Mouse (Mus musculus) left cerebral cortex, postnatal 10 days (tissue): Measurements from ENCODE around the gene Xiap. TPM values are rescaled to one million over a fixed set of nuclear protein-coding genes. Genes with fewer than 3 reads are reported as not detected.

Source experiments
- DNase-seq, 2 experiments: peaks; one replicate each; pipeline ENCODE4 v3.0.0; 2021 to 2022; ENCODE audit warnings: low spot score in 2 of 2, mixed read lengths in 1 of 2; ENCODE audit errors: extremely low spot score in 1 of 2
- intact Hi-C: fragments of 180-260 bp; cut with DNase I; formaldehyde crosslinking; loops from one replicate; pipeline ENCODE4 v1.15.1; 2025
- total RNA-seq, 2 experiments: library from RNA; stranded (reverse); gene quantifications; 2 replicates each; pipeline ENCODE4 v1.2.3; 2021

Xiap gene
- total RNA-seq, 2 experiments from 2014 or later, result 46.1 to 53.5 TPM

DNA sequence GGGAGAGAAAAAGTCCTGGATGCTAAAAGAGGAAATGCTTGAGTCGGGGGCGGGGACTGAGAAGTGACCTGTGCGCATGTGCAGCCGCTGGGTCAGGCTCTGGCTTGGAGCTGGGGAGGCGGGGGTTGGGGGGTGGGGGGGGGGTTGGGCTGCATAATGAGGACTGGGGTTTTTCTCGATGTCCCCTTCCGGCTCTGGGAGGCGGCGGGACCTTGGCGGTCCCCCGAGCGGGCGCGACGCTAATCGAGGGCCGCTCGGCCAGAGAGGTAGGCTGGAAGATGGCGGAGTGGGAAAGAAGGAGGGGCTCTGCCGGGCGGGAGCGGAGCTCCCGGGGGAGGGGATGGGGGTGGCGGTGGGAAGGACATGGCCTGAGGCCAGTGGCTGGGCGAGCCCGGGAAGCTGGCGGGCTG, 8.3 kb downstream of the Xiap start:
- DNase-seq, result peak; percentile 23 to 82
- intact Hi-C loops, result no loop called here

DNA sequence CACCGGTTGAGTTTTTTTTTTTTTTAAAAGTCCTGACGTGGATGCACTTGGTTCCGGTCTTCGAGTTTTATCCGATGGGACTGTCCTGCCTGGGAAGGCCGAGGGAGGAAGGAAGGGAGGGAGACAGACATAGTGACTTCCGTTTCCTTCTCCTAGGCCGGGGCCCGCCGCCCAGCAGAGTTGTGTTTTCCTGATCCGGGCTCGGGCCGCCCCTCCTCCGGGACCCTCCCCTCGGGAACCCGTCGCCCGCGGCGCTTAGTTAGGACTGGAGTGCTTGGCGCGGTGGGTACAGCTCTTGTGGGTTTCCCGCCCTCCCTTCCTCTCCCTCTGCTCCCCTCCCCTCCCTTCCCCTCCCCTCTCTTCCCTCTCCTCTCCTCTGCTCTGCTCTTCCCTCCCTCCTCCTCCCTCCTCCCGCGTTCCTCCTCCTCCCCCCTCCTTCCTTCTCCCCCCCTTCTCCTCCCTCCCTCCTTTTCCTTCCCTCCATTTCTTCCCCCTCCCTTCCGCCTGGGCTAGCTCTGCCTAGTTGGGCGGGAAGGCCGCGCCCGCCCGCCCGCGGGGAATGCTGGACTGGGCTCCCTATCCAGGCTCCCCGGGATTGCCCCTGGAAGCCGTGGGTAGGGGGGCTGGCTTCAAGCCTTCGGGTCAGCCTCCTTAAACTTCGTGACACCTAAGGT, 8.9 kb downstream of the Xiap start:
- intact Hi-C loops, result no loop called here
- DNase-seq, result peak; percentile 64 to 88

DNA sequence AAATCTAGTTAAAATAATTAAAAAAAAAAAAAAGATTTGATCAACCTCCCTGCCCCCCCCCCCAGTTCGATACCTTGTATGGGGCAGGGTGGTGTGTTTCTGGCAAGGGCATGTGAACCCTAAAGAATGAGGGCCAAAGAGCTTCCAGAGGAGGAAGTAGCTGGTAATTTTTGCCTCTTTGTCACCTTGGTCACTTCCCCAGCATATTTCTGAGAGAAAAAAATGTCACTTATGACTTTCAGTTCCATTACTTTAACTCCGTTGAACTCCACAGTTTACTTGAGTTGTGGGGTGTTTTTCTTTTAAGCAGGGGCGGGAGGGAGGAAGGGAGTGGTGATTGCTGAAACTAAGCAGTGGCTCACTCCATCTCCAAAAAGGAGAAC, 9.4 kb downstream of the Xiap start:
- intact Hi-C loops, result no loop called here
- DNase-seq, result no peak

DNA sequence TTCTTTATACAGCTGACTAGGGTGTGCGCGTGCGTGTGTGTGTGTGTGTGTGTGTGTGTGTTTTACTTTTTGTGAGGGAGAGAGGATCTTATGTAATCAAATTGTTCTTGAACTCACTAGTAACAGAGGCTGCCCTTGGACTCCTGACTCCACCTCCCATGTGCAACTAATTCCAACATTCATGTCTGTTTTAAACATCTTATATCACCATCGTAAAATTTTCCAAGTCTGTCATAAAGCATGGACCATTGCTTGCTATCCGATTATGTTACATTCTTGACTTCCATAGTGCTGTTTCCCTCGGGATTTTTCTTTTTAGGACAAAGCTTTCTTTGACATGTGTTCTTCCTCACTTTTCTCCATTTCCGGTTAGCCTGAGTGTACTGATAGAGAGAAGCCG, 28.3 kb downstream of the Xiap start:
- DNase-seq, result no peak
- intact Hi-C loops, result no loop called here

DNA sequence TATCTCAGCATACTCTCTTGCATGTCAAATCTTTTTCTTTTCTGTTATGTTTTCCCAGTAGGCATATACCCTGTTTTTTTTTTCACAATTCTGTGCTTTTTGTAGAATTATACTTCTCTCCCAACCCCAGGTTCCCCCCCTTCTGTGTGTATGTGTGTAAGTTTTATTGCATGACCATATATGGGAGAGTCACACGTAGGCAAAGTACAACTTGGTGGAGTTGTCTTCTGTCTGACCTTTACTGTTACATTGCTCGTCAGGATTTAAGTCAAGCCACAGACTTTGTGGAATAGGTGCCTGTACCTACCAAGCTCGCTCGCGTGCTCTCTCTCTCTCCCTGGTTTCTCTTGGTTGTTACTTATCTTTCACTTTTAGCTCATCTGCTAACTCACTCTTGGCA, 28.7 kb downstream of the Xiap start:
- intact Hi-C loops, result no loop called here
- no peak for DNase-seq

DNA sequence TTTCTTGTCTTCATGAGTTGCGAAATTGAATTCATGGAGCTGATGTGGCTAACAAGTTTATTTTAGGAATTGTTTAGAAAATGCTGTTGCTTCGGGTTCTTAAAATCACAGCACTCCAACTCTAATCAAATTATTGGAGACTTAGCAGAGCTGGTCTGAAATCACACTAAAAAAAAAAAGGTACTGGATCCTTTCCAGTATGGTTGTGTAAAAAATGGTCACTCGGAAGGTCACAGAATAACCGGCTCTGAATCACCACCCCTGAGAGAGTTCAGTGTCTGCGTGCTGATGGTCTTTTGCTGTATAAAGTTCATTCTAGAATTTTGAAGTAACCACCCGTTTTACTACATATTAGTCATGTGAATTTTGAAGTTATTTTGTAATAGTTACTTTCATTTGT, 47.7 kb downstream of the Xiap start:
- DNase-seq, result no peak
- intact Hi-C loops, result no loop called here

DNA sequence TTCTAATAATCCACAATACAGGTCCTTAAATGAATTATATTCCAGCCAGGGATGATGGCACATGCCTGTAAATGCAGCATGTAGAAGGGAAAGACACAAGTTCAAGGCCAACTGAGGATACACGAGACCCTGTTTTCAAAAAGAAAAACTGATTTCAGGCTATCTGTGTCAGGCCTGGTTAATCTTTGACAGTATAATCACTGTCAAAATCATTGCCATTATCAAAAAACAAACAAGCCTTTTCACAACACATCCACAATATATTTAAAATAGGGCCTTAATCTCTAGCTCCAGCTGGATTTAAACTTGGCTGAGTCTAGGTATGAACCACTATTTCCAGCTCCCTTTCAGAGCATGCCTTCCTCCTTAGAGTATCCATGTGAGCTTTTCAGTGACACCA, 51.1 kb downstream of the Xiap start:
- DNase-seq, result no peak
- intact Hi-C loops, result no loop called here

DNA sequence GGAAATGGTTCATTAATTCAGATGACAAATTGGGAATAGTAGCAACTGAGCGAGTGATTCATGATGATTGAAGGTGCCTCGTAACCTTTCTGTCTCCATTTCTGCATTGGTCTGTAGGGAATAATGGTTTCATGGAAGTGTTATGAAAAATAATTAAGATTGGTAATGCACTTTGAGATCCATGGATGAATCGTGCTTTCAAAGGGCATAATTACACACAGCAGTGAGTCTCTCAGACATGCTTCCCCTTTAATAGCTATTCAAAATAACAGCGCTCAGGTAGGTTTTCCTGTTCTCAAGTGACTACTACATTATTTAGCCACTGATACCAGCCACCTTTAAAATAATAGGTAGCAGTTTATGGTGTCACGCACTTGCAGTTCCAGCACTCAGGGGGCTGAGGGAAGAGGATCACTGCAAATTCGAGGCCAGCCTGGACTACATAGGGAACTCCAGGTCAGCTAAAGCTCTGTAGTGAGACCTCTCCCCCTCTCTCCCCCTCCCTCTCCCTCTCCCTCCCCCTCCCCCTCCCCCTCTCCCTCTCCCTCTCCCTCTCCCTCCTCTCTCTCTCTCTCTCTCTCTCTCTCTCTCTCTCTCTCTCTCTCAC, 60.1 kb downstream of the Xiap start:
- no peak for DNase-seq
- intact Hi-C loops, result no loop called here

DNA sequence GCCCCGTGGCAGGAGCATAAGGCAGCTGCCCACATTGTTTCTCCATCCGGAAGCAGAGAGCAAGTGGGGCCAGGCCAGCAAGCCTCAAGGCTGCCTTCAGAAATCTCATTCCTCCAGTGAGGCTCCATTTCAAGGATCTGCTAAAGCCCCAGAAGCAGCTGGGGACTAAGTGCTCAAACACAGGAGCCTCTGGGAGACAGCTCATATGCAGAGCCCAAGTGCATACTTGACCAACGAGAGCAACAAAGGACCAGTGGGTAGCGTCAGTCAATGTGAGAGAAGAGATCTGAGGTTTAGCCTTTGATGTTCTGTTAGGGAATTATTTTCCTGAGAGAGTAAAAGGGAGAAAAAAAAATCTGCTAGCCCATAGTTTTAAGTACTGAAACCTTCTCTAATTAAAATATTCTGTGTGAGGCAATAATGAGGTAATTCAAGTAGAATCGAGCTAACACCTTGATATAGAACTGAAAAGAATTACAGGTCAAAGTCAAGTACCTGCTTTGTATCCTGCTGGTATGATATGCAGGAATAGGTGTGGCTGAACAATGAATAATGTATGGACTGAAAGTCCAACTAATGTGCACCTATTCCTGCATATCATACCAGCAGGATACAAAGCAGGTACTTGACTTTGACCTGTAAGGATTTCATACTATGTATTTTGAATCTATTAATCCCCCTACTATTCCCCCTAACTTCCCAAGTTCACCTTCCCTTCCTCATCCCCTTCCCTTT, 65.7 kb downstream of the Xiap start:
- intact Hi-C loops, result no loop called here
- no peak for DNase-seq

DNA sequence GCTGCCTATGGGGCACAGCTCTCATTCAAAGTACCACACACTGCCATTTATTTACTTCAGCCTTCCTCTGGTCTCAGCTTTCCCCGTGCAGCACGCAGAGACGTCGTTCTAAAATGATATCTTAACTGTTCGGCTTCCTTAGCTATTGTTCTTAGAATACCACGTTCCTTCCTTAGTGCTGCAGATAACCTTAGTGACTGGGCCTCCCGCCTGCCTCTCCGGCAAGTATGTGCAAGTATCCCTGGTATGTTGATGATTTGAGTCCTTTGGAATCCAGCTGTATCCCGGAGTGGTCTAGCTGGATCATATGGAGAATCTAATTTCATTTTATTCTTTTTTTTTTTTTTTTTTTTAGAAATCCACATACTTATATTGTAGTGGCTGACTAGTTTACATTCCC, 80.4 kb downstream of the Xiap start:
- intact Hi-C loops, result no loop called here
- DNase-seq, result no peak

DNA sequence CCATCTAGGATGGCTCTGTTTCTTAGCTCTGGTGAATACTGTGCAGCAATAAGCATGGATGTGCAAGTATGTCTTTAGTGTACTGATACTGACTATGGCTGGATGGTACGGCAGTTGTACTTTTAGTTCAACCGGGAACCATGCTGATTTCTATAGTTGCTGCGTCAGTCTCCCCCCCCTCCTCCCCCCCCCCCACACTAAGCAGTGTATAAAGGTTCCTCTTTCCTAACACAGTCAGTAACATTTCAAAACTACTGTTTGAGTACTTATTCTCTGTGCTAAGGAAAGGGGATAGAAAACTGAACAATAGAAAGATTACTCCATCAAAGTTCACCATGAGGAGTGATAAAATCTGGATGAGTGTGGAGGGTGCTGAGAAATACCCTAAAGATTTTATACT, 83.1 kb downstream of the Xiap start:
- DNase-seq, result no peak
- intact Hi-C loops, result no loop called here

DNA sequence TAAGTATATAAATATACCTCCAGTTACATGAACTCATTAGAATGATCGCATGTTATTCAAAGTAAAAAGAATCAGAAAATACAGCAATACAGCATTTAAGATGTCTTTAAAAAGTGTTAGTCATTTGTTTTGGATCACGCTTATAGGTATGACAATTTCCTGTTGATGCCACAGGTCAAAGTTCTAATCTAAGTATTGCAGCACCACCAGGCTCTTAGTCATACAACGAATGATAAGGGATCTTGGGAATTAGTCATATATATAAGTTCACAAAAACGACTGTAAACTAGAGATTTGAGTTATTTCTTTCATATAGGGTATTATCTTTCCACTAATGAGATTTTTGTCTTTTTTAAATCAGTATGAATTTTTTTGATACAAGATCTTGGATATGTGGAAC, 84.5 kb downstream of the Xiap start:
- intact Hi-C loops, result no loop called here
- no peak for DNase-seq

DNA sequence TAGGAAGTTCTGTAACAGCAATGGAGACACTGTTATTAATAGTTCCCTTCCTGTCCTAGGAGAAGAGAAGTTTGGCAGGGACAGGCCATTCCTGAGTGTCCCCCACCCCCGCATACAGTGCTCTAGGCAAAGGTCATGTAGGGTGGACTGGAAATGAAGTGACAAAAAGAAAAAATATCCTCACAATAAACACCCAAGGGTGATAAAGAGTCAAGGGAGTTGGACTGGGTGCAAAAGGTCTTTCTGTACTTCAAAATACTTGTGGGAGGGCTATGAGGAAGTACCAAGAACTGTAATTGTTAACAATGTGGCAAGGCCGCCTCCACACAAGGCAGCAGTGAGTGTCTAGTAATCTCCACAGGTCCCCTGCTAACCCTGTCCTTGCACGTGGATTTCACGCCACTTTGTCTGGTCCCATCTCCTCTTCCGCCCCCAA, 88.6 kb downstream of the Xiap start:
- intact Hi-C loops, result loop anchor here (5.0 kb wide), 1 partner anchor 116 kb away; no protein-coding TSS in a partner anchor
- DNase-seq, result peak in 1 of 2 experiments; percentile 17

DNA sequence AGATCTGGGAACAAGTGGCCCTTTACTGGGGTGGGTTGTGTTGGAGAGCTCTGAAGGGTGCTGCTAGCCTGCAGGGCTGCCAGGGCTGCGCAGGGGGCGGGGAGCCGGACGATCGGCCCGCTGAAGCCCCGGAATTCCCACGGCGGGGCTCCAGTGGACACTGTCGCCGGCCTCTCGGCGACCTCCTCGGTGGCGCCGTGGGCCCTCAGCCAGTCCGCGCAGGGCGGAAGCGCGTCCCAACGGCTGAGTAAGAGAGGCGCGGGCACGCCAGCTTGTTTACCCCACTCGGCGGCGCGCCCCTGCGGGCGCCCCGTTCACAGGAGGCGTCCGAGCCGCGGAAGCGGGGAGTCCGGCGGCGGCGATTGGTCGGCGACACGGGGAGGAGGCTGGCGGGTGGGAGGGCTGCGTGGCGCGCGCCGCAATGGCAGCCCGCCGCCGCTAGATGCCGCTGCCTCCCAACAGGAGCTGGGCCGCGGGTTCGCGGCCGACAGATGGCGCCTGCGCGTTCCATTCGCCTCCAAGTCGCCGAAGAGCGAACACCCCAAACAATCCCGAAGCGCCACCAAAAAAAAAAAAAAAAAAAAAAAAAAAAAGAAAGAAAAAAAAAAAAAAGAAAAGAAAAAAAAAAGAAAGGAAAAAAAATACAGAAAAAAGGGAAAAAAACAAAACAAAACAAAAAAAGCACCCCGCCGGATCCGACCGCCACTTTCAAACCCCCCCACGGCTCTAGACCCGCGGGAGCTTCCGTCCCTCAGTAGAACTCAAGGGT, 89.5 kb downstream of the Xiap start, which contains the start of gene Stag2:
Stag2 (plus strand) TSS at position 530 of the 769 bp plus-strand sequence.
- intact Hi-C loops, result loop anchor here (5.0 kb wide), 1 partner anchor 117 kb away; no protein-coding TSS in a partner anchor
- DNase-seq, result peak; percentile 78 to 94

DNA sequence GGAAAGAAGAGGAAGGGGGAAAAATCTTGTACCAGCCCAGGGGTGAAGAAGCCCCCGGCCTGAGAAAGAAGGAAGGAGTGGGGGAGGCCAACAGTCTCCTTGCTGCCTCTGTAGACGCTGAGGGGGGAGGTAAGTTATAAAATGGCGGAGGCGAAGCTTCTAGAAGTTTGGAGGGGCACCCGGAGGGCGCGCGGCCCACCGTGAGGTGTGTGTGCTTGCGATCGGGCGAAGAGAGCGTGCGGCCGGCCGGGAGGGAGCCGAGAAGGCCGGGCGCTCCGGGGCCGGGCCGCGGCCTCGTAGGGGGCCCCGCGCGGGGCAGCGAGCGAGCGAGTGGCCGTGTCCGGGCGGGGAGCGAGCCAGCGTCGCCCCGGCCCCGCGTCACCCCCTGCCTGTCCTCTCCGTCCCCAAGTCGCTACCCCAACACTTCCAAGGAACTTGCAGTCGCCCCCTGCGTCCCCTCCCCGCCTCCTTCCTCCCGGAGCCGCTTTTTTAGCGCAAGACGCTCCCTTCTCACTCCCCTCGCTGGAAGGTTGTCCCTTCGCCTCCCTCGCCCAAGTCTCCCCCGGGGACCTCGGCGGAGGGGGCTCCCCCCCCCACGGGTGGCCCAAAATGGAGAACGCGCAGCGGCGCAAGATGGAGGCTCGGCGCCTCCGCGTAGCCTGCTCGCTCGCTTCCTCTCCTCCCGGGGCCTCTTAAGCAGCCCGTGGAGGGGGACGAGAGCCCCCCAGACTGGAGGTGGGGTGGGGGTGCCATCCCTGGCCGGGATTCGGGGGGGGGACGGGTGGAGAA, 90.3 kb downstream of the Xiap start:
- DNase-seq, result peak; percentile 2 to 67
- intact Hi-C loops, result loop anchor here (5.0 to 10.0 kb wide), 2 partner anchors 117 to 1275 kb away; partner anchors contain the start of gene Tenm1

DNA sequence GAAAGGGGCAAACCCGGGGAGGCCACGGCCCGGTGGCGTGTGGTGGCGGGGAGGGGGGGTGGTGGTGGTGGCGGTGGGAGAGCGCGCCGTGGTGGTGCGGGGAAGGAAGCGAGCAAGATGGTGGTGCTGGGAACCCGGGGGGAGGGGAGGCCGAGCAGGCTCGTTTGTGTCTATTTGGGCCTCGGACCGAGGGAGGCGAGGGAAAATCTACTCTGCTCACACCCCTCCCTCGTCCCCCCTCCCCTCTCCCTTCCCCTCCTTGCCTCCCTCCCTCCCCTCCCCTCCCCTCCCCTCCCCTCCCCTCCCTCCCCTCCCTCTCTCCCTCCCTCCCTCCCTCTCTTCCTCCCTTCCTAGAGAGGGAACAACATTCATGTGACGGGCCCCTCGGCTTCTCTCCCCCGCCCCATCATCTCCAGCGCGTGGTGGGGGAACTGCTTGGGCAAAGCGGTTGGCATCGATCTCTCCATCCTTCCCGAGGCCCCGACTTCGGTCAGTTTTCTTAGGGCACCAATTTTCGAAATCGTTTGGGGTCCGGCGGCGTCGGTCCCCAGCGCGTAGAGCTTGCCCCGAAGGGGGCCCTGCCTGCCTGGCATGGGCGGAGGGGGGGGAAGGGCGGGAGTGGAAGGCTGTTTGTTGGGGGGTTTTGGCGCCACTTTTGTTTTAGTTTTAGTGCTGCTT, 91.0 kb downstream of the Xiap start:
- peak; percentile 81 to 91 for DNase-seq
- intact Hi-C loops, result loop anchor here (10.0 kb wide), 1 partner anchor 1274 kb away; the partner anchor contains the start of gene Tenm1

DNA sequence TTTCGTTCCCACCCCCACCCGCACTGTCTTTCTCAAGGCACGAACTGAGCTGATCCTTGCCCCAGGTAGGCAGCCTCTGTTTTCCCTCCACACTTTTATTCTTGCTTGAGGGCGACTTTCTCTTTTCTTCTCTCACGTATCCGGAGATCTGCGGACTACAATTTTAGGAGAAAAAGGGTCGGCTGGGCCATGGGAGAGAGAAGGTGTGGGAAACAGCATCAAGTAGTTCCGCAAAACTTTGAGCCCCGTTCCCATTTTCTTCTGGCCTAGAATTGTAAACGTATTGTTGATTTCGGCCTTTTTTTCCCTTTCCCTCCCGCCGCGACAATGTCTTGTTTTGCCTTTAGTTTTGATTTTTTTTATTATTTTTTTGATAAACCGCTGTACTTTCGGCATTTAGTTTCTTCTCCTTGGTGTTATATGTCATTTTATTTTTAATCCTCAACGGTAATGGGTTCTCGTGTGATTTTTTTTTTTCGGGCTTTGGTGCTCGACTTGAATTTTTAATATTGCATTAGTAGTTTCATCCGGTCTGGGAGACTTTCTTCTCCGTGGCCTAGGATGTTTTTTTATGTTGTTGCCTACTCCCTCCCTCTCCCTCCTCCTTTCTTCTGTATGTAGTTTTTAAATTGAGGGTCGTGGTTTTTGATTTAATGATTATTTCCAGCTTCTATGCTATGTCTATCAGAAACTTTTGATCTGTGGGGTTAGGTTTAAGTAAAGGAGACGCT, 91.7 kb downstream of the Xiap start:
- DNase-seq, result peak in 1 of 2 experiments; percentile 11
- intact Hi-C loops, result loop anchor here (10.0 kb wide), 1 partner anchor 1274 kb away; the partner anchor contains the start of gene Tenm1
